Mouse (Mus musculus) intestine, postnatal 0 days (tissue): ENCODE data around the gene Cisd1. TPM values are rescaled to one million over a fixed set of nuclear protein-coding genes. Genes with fewer than 3 reads are reported as not detected.

Experiments
- ATAC-seq: fragments of 200-750 bp; cut with Nextera tagmentation; 2 replicates; pipeline ENCODE4 v1.8.0; 2017; ENCODE audit warnings: mild to moderate bottlenecking, moderate TSS enrichment, moderate library complexity
- H3K27ac ChIP-seq: fragments of 300-500 bp; sonication (generic); 2 replicates; pipeline ENCODE4 v1.5.1; 2014; ENCODE audit warnings: mild to moderate bottlenecking, low read depth, low read length, moderate library complexity
- H3K27me3 ChIP-seq: fragments of 300-500 bp; sonication (generic); replicated peaks from 2 replicates; pipeline ENCODE4 v1.6.1; 2014; ENCODE audit warnings: low read length, mixed read lengths; ENCODE audit not compliant: control insufficient read depth, insufficient read depth
- H3K36me3 ChIP-seq: fragments of 300-500 bp; sonication (generic); 2 replicates; pipeline ENCODE4 v1.6.1; 2014; ENCODE audit warnings: mild to moderate bottlenecking, moderate library complexity; ENCODE audit not compliant: control insufficient read depth, insufficient read depth
- H3K4me1 ChIP-seq: fragments of 300-500 bp; sonication (generic); replicated peaks from 2 replicates; pipeline ENCODE4 v1.6.1; 2014; ENCODE audit warnings: antibody characterized with exemption, low read length, mixed read lengths; ENCODE audit not compliant: control insufficient read depth, insufficient read depth
- H3K4me2 ChIP-seq: fragments of 300-500 bp; sonication (generic); replicated peaks from 2 replicates; pipeline ENCODE4 v1.6.1; 2014; ENCODE audit warnings: low read depth, mild to moderate bottlenecking, moderate library complexity
- H3K4me3 ChIP-seq: fragments of 300-500 bp; sonication (generic); 2 replicates; pipeline ENCODE4 v1.5.1; 2014; ENCODE audit warnings: low read depth, low read length
- H3K9ac ChIP-seq: fragments of 300-500 bp; sonication (generic); 2 replicates; pipeline ENCODE4 v1.6.1; 2014; ENCODE audit warnings: mild to moderate bottlenecking, low read depth, low read length
- H3K9me3 ChIP-seq: fragments of 300-500 bp; sonication (generic); 2 replicates; pipeline ENCODE4 v1.6.1; 2016; ENCODE audit warnings: mixed run types; ENCODE audit not compliant: control insufficient read depth
- CTCF ChIP-seq: sonication (generic); IDR thresholded peaks from 2 replicates; pipeline ENCODE4 v1.5.1; 2016; ENCODE audit warnings: low read depth, mild to moderate bottlenecking, control low read depth, antibody characterized with exemption, moderate library complexity
- WGBS: fragments of 180-500 bp; shearing (Covaris S2); extraction: QIAGEN DNeasy Blood & Tissue Kit; methylation state at CpG from one replicate; pipeline ENCODE4 v1.1.7; 2014; 5-methylcytosine and 5-hydroxymethylcytosine counted together
- polyA plus RNA-seq: library from polyadenylated mRNA; unstranded; fragments of >200 nt; fragmentation: Nextera tagmentation; extraction: Ambion mirVana; gene quantifications from 2 replicates; pipeline ENCODE4 v1.2.1, GENCODE M21; 2015

Cisd1 gene
- polyA plus RNA-seq, 1 experiment from 2014 or later: 204 TPM

GRCm38 (mm10) chr10:71326123-71326522 is 18.6 kb downstream of the Cisd1 start:
- Histone ChIP-seq H3K9ac (no peak overlapping the region), H3K27me3 (no peaks in the 10 kb centered on the region), H3K4me1 (no peaks in the 10 kb centered on the region), H3K4me3 (no peak overlapping the region), H3K4me2 (no peak overlapping the region), H3K27ac (no peak overlapping the region), H3K36me3 (peaks cover 18% of the 10 kb centered on the region), H3K9me3 (no peaks in the 10 kb centered on the region)
- 74% methylated on average over 7 of the region's 7 CpGs for WGBS
- no peak for TF ChIP-seq CTCF
- ATAC-seq: no peak

- H3K36me3 ChIP-seq: no peaks in the 10 kb centered on the region
- no peak overlapping the region for H3K4me2 ChIP-seq
- no peak overlapping the region for H3K9ac ChIP-seq
- H3K27ac ChIP-seq: no peak overlapping the region
- no peaks in the 10 kb centered on the region for H3K27me3 ChIP-seq
- WGBS: 81% methylated on average over 8 of the region's 8 CpGs
- no peak overlapping the region for H3K4me3 ChIP-seq
- TF ChIP-seq CTCF: no peak
- H3K9me3 ChIP-seq: no peaks in the 10 kb centered on the region
- no peaks in the 10 kb centered on the region for H3K4me1 ChIP-seq
- ATAC-seq: no peak
Measured at GRCm38 (mm10) chr10:71323669-71324068, 21.1 kb downstream of the Cisd1 start.

GRCm38 (mm10) chr10:71316497-71316896 is 28.3 kb downstream of the Cisd1 start:
- no peaks in the 10 kb centered on the region for H3K9me3 ChIP-seq
- WGBS: 65% methylated on average over 7 of the region's 7 CpGs
- H3K4me2 ChIP-seq: no peak overlapping the region
- ATAC-seq: no peak
- H3K4me3 ChIP-seq: no peak overlapping the region
- H3K27ac ChIP-seq: no peak overlapping the region
- H3K27me3 ChIP-seq: no peaks in the 10 kb centered on the region
- H3K36me3 ChIP-seq: no peaks in the 10 kb centered on the region
- H3K9ac ChIP-seq: no peak overlapping the region
- no peaks in the 10 kb centered on the region for H3K4me1 ChIP-seq
- no peak for TF ChIP-seq CTCF

- Histone ChIP-seq H3K4me2 (no peak overlapping the region), H3K27ac (no peak overlapping the region), H3K36me3 (no peaks in the 10 kb centered on the region), H3K9me3 (no peaks in the 10 kb centered on the region), H3K4me1 (no peaks in the 10 kb centered on the region), H3K9ac (no peak overlapping the region), H3K4me3 (no peak overlapping the region), H3K27me3 (no peaks in the 10 kb centered on the region)
- no peak for TF ChIP-seq CTCF
- WGBS: 72% methylated on average over 11 of the region's 11 CpGs
- no peak for ATAC-seq
Measured at GRCm38 (mm10) chr10:71316056-71316455, 28.7 kb downstream of the Cisd1 start.

DNA sequence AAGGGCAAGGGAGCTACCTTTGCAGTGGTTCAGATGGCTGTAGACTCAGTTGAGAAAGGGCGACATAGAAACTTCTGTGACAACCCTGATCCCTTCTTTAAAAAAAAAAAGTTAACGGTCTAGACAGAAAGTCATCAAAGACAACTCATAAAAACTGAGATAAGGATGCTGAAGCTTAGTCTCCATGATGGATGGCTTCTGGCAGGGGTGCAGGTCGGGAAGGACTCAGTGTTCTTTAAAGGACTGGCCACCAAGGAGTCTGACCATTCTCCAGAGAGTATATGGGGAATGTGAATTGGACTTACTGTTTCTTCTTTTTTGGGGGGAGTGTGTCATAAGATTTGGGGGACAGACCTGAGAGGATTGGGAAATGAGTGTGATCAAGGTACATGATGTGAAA is 30.2 kb downstream of the Cisd1 start:
- H3K36me3 ChIP-seq: no peaks in the 10 kb centered on the region
- H3K4me1 ChIP-seq: no peaks in the 10 kb centered on the region
- H3K4me2 ChIP-seq: no peak overlapping the region
- H3K27me3 ChIP-seq: no peaks in the 10 kb centered on the region
- H3K4me3 ChIP-seq: no peak overlapping the region
- H3K9me3 ChIP-seq: no peaks in the 10 kb centered on the region
- ATAC-seq: no peak
- no peak for TF ChIP-seq CTCF
- H3K9ac ChIP-seq: no peak overlapping the region
- WGBS: 47% methylated on average over 3 of the region's 3 CpGs
- H3K27ac ChIP-seq: no peak overlapping the region

DNA sequence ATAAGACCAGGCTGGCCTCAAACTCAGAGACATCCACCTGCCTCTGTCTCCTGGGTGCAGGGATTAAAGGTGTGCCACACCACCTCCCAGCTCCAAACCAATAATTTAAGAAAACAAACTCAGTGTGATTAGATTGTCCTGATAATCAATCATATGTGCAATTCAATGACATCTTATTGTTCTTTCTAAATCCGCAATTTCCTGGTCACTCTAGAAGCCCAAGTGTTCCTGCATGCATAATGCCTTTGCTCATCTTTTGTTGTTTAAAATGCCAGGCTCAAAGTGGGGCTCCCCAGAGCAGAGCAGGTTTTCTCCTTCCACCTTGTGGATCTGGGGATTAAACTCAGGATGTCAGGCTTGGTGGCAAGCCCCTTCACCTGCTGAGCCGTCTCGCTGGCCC is 34.5 kb downstream of the Cisd1 start:
- Histone ChIP-seq H3K27me3 (no peaks in the 10 kb centered on the region), H3K27ac (no peak overlapping the region), H3K36me3 (no peaks in the 10 kb centered on the region), H3K4me1 (no peaks in the 10 kb centered on the region), H3K9me3 (no peaks in the 10 kb centered on the region), H3K4me3 (no peak overlapping the region), H3K9ac (no peak overlapping the region), H3K4me2 (no peak overlapping the region)
- ATAC-seq: no peak
- TF ChIP-seq CTCF: no peak
- 46% methylated on average over 3 of the region's 3 CpGs for WGBS

GRCm38 (mm10) chr10:71308199-71308598 is 36.6 kb downstream of the Cisd1 start:
- no peaks in the 10 kb centered on the region for H3K9me3 ChIP-seq
- H3K4me2 ChIP-seq: no peak overlapping the region
- H3K27me3 ChIP-seq: no peaks in the 10 kb centered on the region
- H3K36me3 ChIP-seq: no peaks in the 10 kb centered on the region
- no peak for ATAC-seq
- H3K4me1 ChIP-seq: no peaks in the 10 kb centered on the region
- H3K4me3 ChIP-seq: no peak overlapping the region
- WGBS: 83% methylated on average over 5 of the region's 5 CpGs
- no peak overlapping the region for H3K9ac ChIP-seq
- TF ChIP-seq CTCF: no peak
- H3K27ac ChIP-seq: no peak overlapping the region
